Mouse (Mus musculus): ENCODE results near the gene Jmjd1c.

DNA sequence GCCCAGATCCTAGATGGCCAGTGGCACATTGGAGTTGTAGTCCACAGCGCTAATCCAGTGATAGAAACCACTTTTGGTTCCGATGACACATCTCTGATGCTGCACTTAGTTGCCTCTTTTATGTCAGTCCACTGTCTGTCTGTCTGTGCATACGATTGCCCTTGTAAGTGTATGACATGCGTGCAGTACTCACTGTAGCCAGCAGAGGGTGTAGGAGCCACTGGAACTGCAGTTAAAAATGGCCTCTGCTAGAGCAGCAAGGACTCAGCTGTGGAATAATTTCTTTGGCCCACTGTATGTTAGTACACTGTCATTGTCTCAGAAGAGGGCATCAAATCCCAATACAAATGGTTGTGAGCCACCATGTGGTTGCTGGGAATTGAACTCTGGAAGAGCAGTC is 151.2 kb downstream of the Jmjd1c start:
- TF ChIP-seq CTCF (IDR thresholded peaks at IDR 0.05) (peak; percentile 70), POLR2A (IDR thresholded peaks at IDR 0.05; ENCODE audit: insufficient read depth, low read depth, low read length) (no peak), EP300 (IDR thresholded peaks at IDR 0.05; ENCODE audit: insufficient read depth, low read depth, low read length) (no peak)

All from heart, adult 2 months (tissue).